Mouse (Mus musculus) olfactory bulb, adult 2 months (tissue): ENCODE data around the gene Vwa5b1. TPM values are rescaled to one million over a fixed set of nuclear protein-coding genes. Genes with fewer than 3 reads are reported as not detected.

Experiments
- H3K27ac ChIP-seq: fragments of 200-500 bp; 2 replicates; pipeline ENCODE4 v1.5.1; 2012; ENCODE audit warnings: low read depth, low read length; ENCODE audit not compliant: insufficient read depth
- H3K4me1 ChIP-seq: fragments of 200-500 bp; 2 replicates; pipeline ENCODE4 v1.6.1; 2012; ENCODE audit warnings: low read length; ENCODE audit not compliant: control insufficient read depth, insufficient read depth
- H3K4me3 ChIP-seq: fragments of 200-500 bp; 2 replicates; pipeline ENCODE4 v1.5.1; 2012; ENCODE audit warnings: mild to moderate bottlenecking, low read depth, low read length, moderate library complexity; ENCODE audit not compliant: insufficient read depth
- CTCF ChIP-seq: fragments of 200-500 bp; IDR thresholded peaks from 2 replicates; pipeline ENCODE4 v1.5.1; 2012; ENCODE audit warnings: low read depth, mild to moderate bottlenecking, low read length, moderate library complexity; ENCODE audit not compliant: insufficient read depth
- POLR2A ChIP-seq: fragments of 200-500 bp; IDR thresholded peaks from 2 replicates; pipeline ENCODE4 v1.6.1; 2012; ENCODE audit warnings: mild to moderate bottlenecking, low read depth, low read length, moderate library complexity; ENCODE audit not compliant: insufficient read depth
- WGBS: fragments of 180-500 bp; shearing (Covaris S2); methylation state at CpG from one replicate; pipeline ENCODE4 v1.1.7; 2018; 5-methylcytosine and 5-hydroxymethylcytosine counted together
- polyA plus RNA-seq: library from polyadenylated mRNA; stranded (reverse); fragments of >200 nt; gene quantifications from 2 replicates; pipeline ENCODE4 v1.2.4, GENCODE M21; 2012; ENCODE audit warnings: low replicate concordance; ENCODE audit not compliant: missing spikeins, insufficient read depth, insufficient read length

Gene Vwa5b1
- polyA plus RNA-seq, 1 experiment, result not detected

DNA sequence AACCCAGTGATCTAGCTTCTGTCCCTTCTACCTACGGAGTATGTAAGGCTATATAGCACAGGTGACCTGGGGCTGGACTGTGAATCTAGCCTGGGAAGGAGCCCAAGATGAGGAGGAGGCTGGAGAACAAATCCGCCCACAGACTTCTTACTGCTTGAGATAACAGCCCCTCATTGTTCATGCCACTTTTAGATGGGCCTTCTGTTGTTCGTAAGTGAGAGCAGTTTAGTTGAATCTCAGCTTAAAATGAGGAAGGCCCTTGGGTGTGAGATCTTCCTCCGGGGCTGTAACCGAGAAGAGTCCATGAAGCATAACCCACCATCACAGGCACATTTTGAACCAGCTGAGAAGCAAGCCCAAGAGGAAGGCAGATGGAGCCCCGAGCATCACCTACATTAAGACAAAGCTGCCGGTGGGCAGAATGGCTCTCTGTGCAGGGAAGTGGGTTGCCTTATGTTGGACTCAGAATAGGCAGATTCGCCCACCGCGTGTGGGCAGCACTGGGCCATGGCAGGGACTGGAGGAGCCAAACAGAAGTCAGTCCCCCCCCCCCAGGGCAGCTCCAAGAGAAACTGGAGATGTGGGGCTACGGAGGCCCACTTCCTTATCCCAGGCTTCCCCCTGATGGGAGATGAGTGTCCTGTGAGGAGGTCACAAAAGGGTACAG lies 24.4 kb upstream of the Vwa5b1 start:
- TF ChIP-seq POLR2A, result no peak
- Histone ChIP-seq H3K4me3 (no peak overlapping the region), H3K27ac (no peak overlapping the region), H3K4me1 (peaks cover 10% of the 10 kb centered on the region)
- 78% methylated on average over 11 of the region's 11 CpGs for WGBS

DNA sequence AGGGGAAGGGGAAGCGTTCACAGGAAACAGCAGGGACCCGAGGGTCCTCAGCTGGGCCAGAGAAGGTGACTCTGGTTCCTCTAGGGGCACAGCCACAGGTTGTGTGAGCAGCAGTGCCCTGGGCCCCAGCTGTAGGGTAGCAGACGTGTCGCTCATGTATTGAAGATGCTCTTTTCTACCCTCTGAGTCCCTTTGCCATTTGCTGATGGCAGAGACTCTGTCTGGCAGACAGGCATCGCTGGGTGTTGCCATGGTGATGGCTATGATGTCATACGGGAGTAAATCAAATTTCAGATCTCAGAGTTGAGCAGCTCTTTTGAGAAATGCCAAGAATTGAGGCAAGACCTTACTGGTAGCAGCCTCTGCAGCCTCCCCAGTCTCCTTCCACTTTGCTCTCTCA lies 17.4 kb upstream of the Vwa5b1 start:
- TF ChIP-seq POLR2A (no peak), CTCF (no peak)
- H3K4me3 ChIP-seq, result no peak overlapping the region
- H3K4me1 ChIP-seq, result no peaks in the 10 kb centered on the region
- 41% methylated on average over 6 of the region's 6 CpGs for WGBS
- no peak overlapping the region for H3K27ac ChIP-seq

DNA sequence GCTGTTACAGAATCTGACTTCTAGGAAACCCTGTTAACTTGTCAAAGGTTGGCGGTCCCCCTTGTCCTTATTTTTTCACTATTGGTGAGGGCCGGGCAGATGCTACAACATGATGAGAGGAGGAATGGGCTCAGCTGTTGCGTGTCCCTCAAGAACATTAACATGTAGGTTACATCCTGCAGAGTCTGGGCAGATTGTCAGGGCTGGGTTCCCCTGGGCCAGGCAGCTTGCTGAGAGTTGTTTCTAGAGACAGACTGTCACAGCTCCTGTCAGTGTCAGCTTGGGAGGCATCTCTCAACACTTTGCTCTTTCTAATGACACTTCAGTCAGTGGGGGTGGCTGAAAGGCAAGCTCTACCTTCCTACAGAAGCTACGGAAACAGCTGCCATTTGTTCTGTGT lies 16.2 kb upstream of the Vwa5b1 start:
- WGBS, result 94% methylated on average over 4 of the region's 4 CpGs
- no peak for TF ChIP-seq POLR2A
- no peak for TF ChIP-seq CTCF
- Histone ChIP-seq H3K27ac (no peak overlapping the region), H3K4me3 (no peak overlapping the region), H3K4me1 (no peaks in the 10 kb centered on the region)

DNA sequence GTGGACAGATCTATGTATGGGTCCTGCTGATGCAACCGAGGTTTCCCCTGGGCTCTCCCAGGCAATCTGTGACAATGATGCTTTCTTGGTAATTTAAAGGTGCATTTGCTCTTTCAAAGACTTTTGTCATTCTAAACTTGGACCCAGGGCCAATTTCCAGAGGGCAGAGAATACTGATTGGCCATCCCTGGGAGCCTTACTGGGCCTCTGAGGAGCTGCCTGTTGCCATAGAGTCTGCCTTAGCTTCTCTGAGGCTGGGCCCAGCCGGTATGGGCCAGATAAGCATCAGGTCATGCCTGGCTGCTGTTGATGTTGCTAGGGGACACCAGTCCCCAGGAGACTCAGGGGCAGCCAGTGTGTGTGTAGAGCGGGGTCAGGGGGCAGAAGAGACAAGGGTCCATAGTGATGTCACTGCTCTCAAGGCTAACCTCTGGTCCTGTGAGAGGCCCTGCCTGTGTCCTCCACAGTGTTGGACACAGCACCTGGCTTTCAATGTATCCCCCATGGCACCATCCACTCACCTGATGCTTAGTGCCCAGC lies 12.5 kb upstream of the Vwa5b1 start:
- Histone ChIP-seq H3K4me1 (no peaks in the 10 kb centered on the region), H3K4me3 (no peak overlapping the region), H3K27ac (no peak overlapping the region)
- TF ChIP-seq POLR2A (no peak), CTCF (no peak)
- 80% methylated on average over 3 of the region's 3 CpGs for WGBS

DNA sequence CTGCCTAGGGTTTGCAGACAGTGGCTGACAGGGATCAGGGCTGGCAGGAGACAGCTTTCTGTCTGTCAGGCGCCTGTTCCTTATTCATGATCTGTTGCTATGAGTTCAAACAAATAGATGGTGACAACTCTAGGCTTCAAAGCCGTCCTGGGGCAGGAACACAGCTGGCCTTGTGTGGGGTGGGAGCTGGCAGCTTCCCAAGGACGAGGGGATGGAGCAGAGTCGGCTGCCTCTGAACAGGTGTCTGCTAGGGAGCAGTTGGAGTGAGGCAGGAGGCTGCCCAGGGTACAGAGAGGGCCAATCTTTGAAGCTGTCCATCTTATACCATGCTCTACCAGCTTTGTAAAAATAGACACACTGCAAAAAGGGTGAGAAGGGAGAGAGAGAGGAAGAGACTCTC lies 6.6 kb upstream of the Vwa5b1 start:
- 53% methylated on average over 4 of the region's 4 CpGs for WGBS
- H3K4me3 ChIP-seq, result no peak overlapping the region
- no peaks in the 10 kb centered on the region for H3K4me1 ChIP-seq
- H3K27ac ChIP-seq, result no peak overlapping the region
- TF ChIP-seq POLR2A, result no peak
- no peak for TF ChIP-seq CTCF

DNA sequence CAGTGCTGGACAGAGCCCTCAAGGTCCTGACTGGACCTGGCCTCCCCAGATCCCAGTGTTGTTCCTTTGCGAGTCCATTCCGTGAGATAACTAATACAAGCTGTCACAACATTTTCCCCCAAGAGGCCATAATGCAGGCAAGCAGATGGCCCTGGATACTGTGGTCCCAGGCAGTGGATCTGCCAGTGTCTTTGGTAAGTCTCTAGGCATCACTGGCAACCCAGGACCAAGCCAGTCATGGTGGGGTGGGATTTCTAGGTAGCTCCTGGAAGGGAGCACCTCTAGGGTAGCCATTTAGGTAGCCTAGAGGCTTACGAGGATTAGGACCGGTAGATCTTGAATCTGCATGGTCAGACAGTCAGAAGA lies 445 bp upstream of the Vwa5b1 start:
- WGBS, result 70% methylated on average over 4 of the region's 4 CpGs
- H3K4me1 ChIP-seq, result peaks cover 7% of the 10 kb centered on the region; the same call in 1 of the 2 replicates
- H3K4me3 ChIP-seq, result no peak overlapping the region
- TF ChIP-seq CTCF (no peak), POLR2A (no peak)
- no peak overlapping the region for H3K27ac ChIP-seq

DNA sequence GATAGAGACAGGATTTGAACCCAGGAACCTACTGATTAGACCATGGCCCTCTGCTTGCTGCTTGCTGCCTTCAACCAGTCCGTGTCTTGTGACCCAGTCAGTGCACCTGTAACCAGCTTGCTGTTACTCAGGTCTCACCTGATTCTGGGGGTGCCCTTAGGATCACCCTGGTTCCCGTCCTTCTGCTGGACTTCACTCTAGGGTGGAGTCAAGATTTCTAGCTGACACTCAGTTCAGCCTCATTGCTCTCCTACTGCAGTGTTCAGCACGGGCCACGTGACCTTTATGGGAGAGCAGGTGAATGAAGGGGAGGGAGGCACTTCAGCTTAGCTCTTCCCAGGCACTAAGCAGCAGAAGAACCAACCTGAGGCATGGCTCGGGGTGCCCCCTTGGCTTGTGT lies 7.4 kb downstream of the Vwa5b1 start:
- H3K4me3 ChIP-seq, result no peak overlapping the region
- H3K4me1 ChIP-seq, result peaks cover 3% of the 10 kb centered on the region; the same call in 1 of the 2 replicates
- H3K27ac ChIP-seq, result no peak overlapping the region
- TF ChIP-seq POLR2A, result no peak
- TF ChIP-seq CTCF, result no peak
- 73% methylated on average over 5 of the region's 5 CpGs for WGBS

DNA sequence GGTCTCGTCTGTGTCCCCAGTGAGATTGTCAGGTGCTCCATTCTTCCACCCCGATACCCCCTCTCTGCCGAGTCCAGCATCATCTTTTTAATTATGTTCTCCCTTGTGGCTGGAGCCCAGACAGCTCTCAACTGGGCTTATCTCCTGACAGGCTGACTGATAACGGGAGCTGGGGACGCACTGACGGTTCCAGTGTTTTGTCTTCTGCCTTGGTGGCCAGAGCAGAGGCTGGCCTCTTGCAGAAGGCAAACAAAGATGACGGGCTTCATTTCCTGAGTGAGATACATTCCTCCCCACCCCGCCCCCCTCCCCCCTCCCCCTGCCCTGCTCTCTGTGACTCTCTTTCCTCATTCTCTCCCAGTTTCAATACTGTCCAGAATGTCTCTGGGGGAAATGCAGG lies 21.2 kb downstream of the Vwa5b1 start:
- H3K4me1 ChIP-seq, result no peaks in the 10 kb centered on the region
- H3K4me3 ChIP-seq, result no peak overlapping the region
- TF ChIP-seq CTCF (no peak), POLR2A (no peak)
- 59% methylated on average over 8 of the region's 8 CpGs for WGBS
- no peak overlapping the region for H3K27ac ChIP-seq

DNA sequence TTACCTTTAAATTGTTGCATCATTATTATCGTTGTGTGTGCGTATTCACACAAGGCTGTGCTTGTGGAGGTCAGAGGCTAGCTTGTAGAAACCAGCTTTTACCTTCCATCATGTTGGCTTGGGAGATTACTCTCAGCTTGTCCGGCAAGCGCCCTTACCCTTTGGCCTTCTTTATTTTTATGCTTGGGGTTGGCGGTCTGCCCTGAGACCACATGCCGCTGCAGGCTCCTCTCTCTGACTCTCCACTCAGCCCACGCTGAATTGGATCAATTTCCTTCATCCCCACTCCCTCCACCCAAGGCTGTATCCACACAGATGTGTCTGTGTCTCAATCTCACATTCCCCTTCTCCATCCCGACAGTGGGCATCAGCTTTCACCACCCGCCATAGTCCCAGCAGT lies 33.8 kb downstream of the Vwa5b1 start:
- Histone ChIP-seq H3K4me3 (no peak overlapping the region), H3K4me1 (peaks cover 9% of the 10 kb centered on the region), H3K27ac (no peak overlapping the region)
- no peak for TF ChIP-seq POLR2A
- TF ChIP-seq CTCF, result no peak
- WGBS, result 73% methylated on average over 9 of the region's 9 CpGs
